Comparison of ENCODE assay signal across 8 mouse cellular contexts in genomic region chr10:126928011-126928818, GRCm38 (mm10). TPM values are rescaled to one million over a fixed set of nuclear protein-coding genes. Genes with fewer than 3 reads are reported as not detected.
DNase-seq lines count a peak whose midpoint lies in the region; ATAC-seq lines count a peak whose summit lies in the region.

No protein-coding gene starts in this region.

- H3K27ac ChIP-seq in embryonic facial prominence, embryonic 14.5 days (replicated peaks; ENCODE audit: low read depth, low read length): peak overlapping the region; percentile 100
- peak overlapping the region; percentile 92 for H3K27ac ChIP-seq in heart, embryonic 10.5 days
- H3K27ac ChIP-seq in kidney, embryonic 16.5 days (ENCODE audit: low read length): peak overlapping the region; percentile 91
- H3K27ac ChIP-seq in midbrain, embryonic 16.5 days (ENCODE audit: low read length): peak overlapping the region; percentile 50

- no peaks in the 10 kb centered on the region for H3K27me3 ChIP-seq in embryonic facial prominence, embryonic 14.5 days (replicated peaks; ENCODE audit: control insufficient read depth, insufficient read depth, low read length)
- peaks cover 13% of the 10 kb centered on the region for H3K27me3 ChIP-seq in heart, embryonic 10.5 days (ENCODE audit: insufficient read depth, poor library complexity, severe bottlenecking)
- H3K27me3 ChIP-seq in kidney, embryonic 16.5 days (ENCODE audit: insufficient read depth, low read length): no peaks in the 10 kb centered on the region
- no peaks in the 10 kb centered on the region for H3K27me3 ChIP-seq in midbrain, embryonic 16.5 days (ENCODE audit: control insufficient read depth, insufficient read depth, low read depth, low read length)

- peak overlapping the region; percentile 83 for H3K9ac ChIP-seq in embryonic facial prominence, embryonic 14.5 days (ENCODE audit: low read depth, low read length)
- H3K9ac ChIP-seq in kidney, embryonic 16.5 days (replicated peaks; ENCODE audit: low read length): peak overlapping the region; percentile 82
- peak overlapping the region; percentile 76 for H3K9ac ChIP-seq in midbrain, embryonic 16.5 days (ENCODE audit: low read depth, low read length)

- peaks cover 46% of the 10 kb centered on the region for H3K4me1 ChIP-seq in embryonic facial prominence, embryonic 14.5 days (ENCODE audit: control insufficient read depth, insufficient read depth, low read length)
- H3K4me1 ChIP-seq in heart, embryonic 10.5 days: peaks cover 59% of the 10 kb centered on the region
- peaks cover 50% of the 10 kb centered on the region for H3K4me1 ChIP-seq in kidney, embryonic 16.5 days (ENCODE audit: insufficient read depth, low read length)
- peaks cover 26% of the 10 kb centered on the region for H3K4me1 ChIP-seq in midbrain, embryonic 16.5 days (ENCODE audit: control insufficient read depth, insufficient read depth, low read length)

- no peaks in the 10 kb centered on the region for H3K36me3 ChIP-seq in embryonic facial prominence, embryonic 14.5 days (ENCODE audit: control insufficient read depth, insufficient read depth, low read length)
- H3K36me3 ChIP-seq in heart, embryonic 10.5 days: no peaks in the 10 kb centered on the region
- no peaks in the 10 kb centered on the region for H3K36me3 ChIP-seq in kidney, embryonic 16.5 days (ENCODE audit: insufficient read depth, low read length)
- H3K36me3 ChIP-seq in midbrain, embryonic 16.5 days (ENCODE audit: control insufficient read depth, insufficient read depth, low read length): no peaks in the 10 kb centered on the region

- H3K4me2 ChIP-seq in embryonic facial prominence, embryonic 14.5 days (ENCODE audit: low read depth, low read length): peak overlapping the region; percentile 91
- H3K4me2 ChIP-seq in kidney, embryonic 16.5 days (replicated peaks; ENCODE audit: low read depth, low read length): peak overlapping the region; percentile 92
- peak overlapping the region; percentile 93 for H3K4me2 ChIP-seq in midbrain, embryonic 16.5 days (ENCODE audit: low read length)

- H3K4me3 ChIP-seq in embryonic facial prominence, embryonic 14.5 days (ENCODE audit: low read depth, low read length): peak overlapping the region; percentile 49
- H3K4me3 ChIP-seq in heart, embryonic 10.5 days: peak overlapping the region; percentile 69
- H3K4me3 ChIP-seq in kidney, embryonic 16.5 days (ENCODE audit: low read length): peak overlapping the region; percentile 58
- peak overlapping the region; percentile 59 for H3K4me3 ChIP-seq in midbrain, embryonic 16.5 days (ENCODE audit: low read depth, low read length)

- DNase-seq in 3134 (ENCODE audit: extremely low read depth, insufficient read length, low spot score) (peak; percentile 89), liver (peak; percentile 68)
- peak; percentile 90 to 93 for DNase-seq in adrenal gland, postnatal 36 days
- DNase-seq in embryonic facial prominence, embryonic 14.5 days (ENCODE audit: low spot score): peak; percentile 91
- peak; percentile 86 for DNase-seq in heart, embryonic 10.5 days (ENCODE audit: low spot score)
- DNase-seq in testis, postnatal 14 days (ENCODE audit: low spot score): peak; percentile 58

- ATAC-seq in embryonic facial prominence, embryonic 14.5 days (ENCODE audit: low read depth): peak; percentile 54
- ATAC-seq in kidney, embryonic 16.5 days (ENCODE audit: low FRiP score, low TSS enrichment): peak; percentile 62
- peak; percentile 63 for ATAC-seq in midbrain, embryonic 16.5 days

- WGBS in embryonic facial prominence, embryonic 14.5 days: under 1% methylated on average over 31 of the region's 39 CpGs
- WGBS in heart, embryonic 10.5 days: 1% methylated on average over 39 of the region's 39 CpGs
- WGBS in kidney, embryonic 16.5 days: under 1% methylated on average over 39 of the region's 39 CpGs
- under 1% methylated on average over 39 of the region's 39 CpGs for WGBS in midbrain, embryonic 16.5 days

- H3K9me3 ChIP-seq in embryonic facial prominence, embryonic 14.5 days (ENCODE audit: control insufficient read depth, low read length): no peaks in the 10 kb centered on the region
- no peaks in the 10 kb centered on the region for H3K9me3 ChIP-seq in heart, embryonic 10.5 days
- no peaks in the 10 kb centered on the region for H3K9me3 ChIP-seq in kidney, embryonic 16.5 days (ENCODE audit: low read length)
- no peaks in the 10 kb centered on the region for H3K9me3 ChIP-seq in midbrain, embryonic 16.5 days (replicated peaks; ENCODE audit: control insufficient read depth, low read length, poor library complexity, severe bottlenecking)

RNA-seq across cellular contexts. Expression of gene Atp23, which starts 27.1 kb away (rescaled TPM):
- 1 to 10 TPM; 5.1 to 9.3 TPM for total RNA-seq in adrenal gland, postnatal 36 days (2021)
- 16.7 and 20.6 TPM in 2 replicates for polyA plus RNA-seq in embryonic facial prominence, embryonic 14.5 days (2014; fragmentation: Nextera tagmentation; extraction: Ambion mirVana)
- 10.8 and 15.4 TPM in 2 replicates for polyA plus RNA-seq in heart, embryonic 10.5 days (2016; fragmentation: Nextera tagmentation; extraction: Ambion mirVana)
- 16.5 and 18.4 TPM in 2 replicates for polyA plus RNA-seq in kidney, embryonic 16.5 days (2015; fragmentation: Nextera tagmentation; extraction: Ambion mirVana)
- 13.4 and 15.6 TPM in 2 replicates for polyA plus RNA-seq in midbrain, embryonic 16.5 days (2015; fragmentation: Nextera tagmentation; extraction: Ambion mirVana)

RNA-seq across cellular contexts. Expression of gene Ctdsp2, which starts 50.3 kb away (rescaled TPM):
- total RNA-seq in adrenal gland, postnatal 36 days (2021): 100 to 1,000 TPM; 102 to 158 TPM
- polyA plus RNA-seq in embryonic facial prominence, embryonic 14.5 days (2014; fragmentation: Nextera tagmentation; extraction: Ambion mirVana): 109 and 116 TPM in 2 replicates
- 37.8 and 46.2 TPM in 2 replicates for polyA plus RNA-seq in heart, embryonic 10.5 days (2016; fragmentation: Nextera tagmentation; extraction: Ambion mirVana)
- polyA plus RNA-seq in kidney, embryonic 16.5 days (2015; fragmentation: Nextera tagmentation; extraction: Ambion mirVana): 70.5 and 76.1 TPM in 2 replicates
- polyA plus RNA-seq in midbrain, embryonic 16.5 days (2015; fragmentation: Nextera tagmentation; extraction: Ambion mirVana): 12.0 and 13.5 TPM in 2 replicates

Comparison
In these comparisons a context has a peak if more than half of its experiments do, and no peak if none do; other contexts are left out.
1. Peak in every context shown above with its lines: DNase-seq, ATAC-seq, H3K4me3 ChIP-seq and H3K27ac ChIP-seq.
2. H3K27ac ChIP-seq: peak in every context shown above with its lines; median percentile 100 in embryonic facial prominence, embryonic 14.5 days; 92 in heart, embryonic 10.5 days; 91 in kidney, embryonic 16.5 days; 50 in midbrain, embryonic 16.5 days.